Mouse (Mus musculus) erythroblast, embryonic 14.5 days (primary cell): ENCODE measurements around the gene Ext2. TPM values are rescaled to one million over a fixed set of nuclear protein-coding genes. Genes with fewer than 3 reads are reported as not detected.

Experiments
- H3K27me3 ChIP-seq: 2 replicates; pipeline ENCODE4 v1.6.1; 2012; ENCODE audit warnings: inconsistent platforms; ENCODE audit not compliant: control insufficient read depth
- H3K36me3 ChIP-seq: 2 replicates; pipeline ENCODE4 v1.6.1; 2012; ENCODE audit warnings: mild to moderate bottlenecking, inconsistent platforms; ENCODE audit not compliant: control insufficient read depth
- H3K4me1 ChIP-seq: 2 replicates; pipeline ENCODE4 v1.6.1; 2012; ENCODE audit warnings: inconsistent platforms; ENCODE audit not compliant: control insufficient read depth
- H3K4me3 ChIP-seq: replicated peaks from 2 replicates; pipeline ENCODE3; 2012; ENCODE audit warnings: moderate library complexity, mild to moderate bottlenecking, inconsistent platforms
- H3K9me3 ChIP-seq: 2 replicates; pipeline ENCODE4 v1.6.1; 2012; ENCODE audit warnings: low read length, inconsistent platforms, mixed read lengths; ENCODE audit not compliant: control insufficient read depth
- GATA1 ChIP-seq: IDR thresholded peaks from 2 replicates; pipeline ENCODE4 v1.6.1; 2012; ENCODE audit warnings: low read length, inconsistent platforms, mixed read lengths
- TAL1 ChIP-seq: IDR thresholded peaks from 3 replicates; pipeline ENCODE4 v1.6.1; 2012; ENCODE audit warnings: low read length, inconsistent platforms, mixed read lengths
- polyA plus RNA-seq: library from polyadenylated mRNA; stranded (reverse); fragments of >175 nt; gene quantifications from 2 replicates; pipeline ENCODE4 v1.2.3, GENCODE M21; 2012

The Ext2 gene
- polyA plus RNA-seq, 1 experiment = 1.4 TPM

GRCm38 (mm10) chr2:93774946-93775345 is 47.4 kb downstream of the Ext2 start:
- Histone ChIP-seq H3K4me1 (peaks cover 5% of the 10 kb centered on the region), H3K36me3 (no peaks in the 10 kb centered on the region; the same call in 1 of the 2 replicates), H3K27me3 (no peaks in the 10 kb centered on the region), H3K9me3 (no peaks in the 10 kb centered on the region), H3K4me3 (no peak overlapping the region)
- TF ChIP-seq GATA1 (no peak), TAL1 (no peak)

GRCm38 (mm10) chr2:93772765-93773085 is 49.6 kb downstream of the Ext2 start:
- TF ChIP-seq TAL1 (no peak), GATA1 (no peak)
- H3K9me3 ChIP-seq = no peaks in the 10 kb centered on the region
- no peaks in the 10 kb centered on the region; the same call in 1 of the 2 replicates for H3K36me3 ChIP-seq
- no peak overlapping the region for H3K4me3 ChIP-seq
- no peaks in the 10 kb centered on the region for H3K27me3 ChIP-seq
- peaks cover 5% of the 10 kb centered on the region for H3K4me1 ChIP-seq

GRCm38 (mm10) chr2:93772054-93772764 is 50.2 kb downstream of the Ext2 start:
- no peak for TF ChIP-seq GATA1
- TF ChIP-seq TAL1 = no peak
- Histone ChIP-seq H3K4me3 (no peak overlapping the region), H3K4me1 (peaks cover 5% of the 10 kb centered on the region), H3K27me3 (no peaks in the 10 kb centered on the region), H3K36me3 (no peaks in the 10 kb centered on the region; the same call in 1 of the 2 replicates), H3K9me3 (no peaks in the 10 kb centered on the region)

GRCm38 (mm10) chr2:93770895-93771294 is 51.5 kb downstream of the Ext2 start:
- Histone ChIP-seq H3K27me3 (no peaks in the 10 kb centered on the region), H3K36me3 (no peaks in the 10 kb centered on the region; the same call in 1 of the 2 replicates), H3K9me3 (no peaks in the 10 kb centered on the region), H3K4me3 (no peak overlapping the region), H3K4me1 (peaks cover 5% of the 10 kb centered on the region)
- TF ChIP-seq TAL1 (no peak), GATA1 (no peak)

GRCm38 (mm10) chr2:93769875-93770274 is 52.5 kb downstream of the Ext2 start:
- peaks cover 5% of the 10 kb centered on the region for H3K4me1 ChIP-seq
- no peaks in the 10 kb centered on the region; the same call in 1 of the 2 replicates for H3K36me3 ChIP-seq
- H3K4me3 ChIP-seq = no peak overlapping the region
- H3K9me3 ChIP-seq = no peaks in the 10 kb centered on the region
- H3K27me3 ChIP-seq = no peaks in the 10 kb centered on the region
- TF ChIP-seq TAL1 (no peak), GATA1 (no peak)

GRCm38 (mm10) chr2:93765721-93766120 is 56.6 kb downstream of the Ext2 start:
- Histone ChIP-seq H3K27me3 (no peaks in the 10 kb centered on the region), H3K36me3 (peaks cover 9% of the 10 kb centered on the region)
- TF ChIP-seq TAL1 = no peak
- no peak for TF ChIP-seq GATA1

GRCm38 (mm10) chr2:93764211-93764610 is 58.2 kb downstream of the Ext2 start:
- Histone ChIP-seq H3K36me3 (peaks cover 13% of the 10 kb centered on the region), H3K4me1 (no peaks in the 10 kb centered on the region), H3K4me3 (no peak overlapping the region), H3K27me3 (no peaks in the 10 kb centered on the region), H3K9me3 (no peaks in the 10 kb centered on the region)
- no peak for TF ChIP-seq GATA1
- TF ChIP-seq TAL1 = no peak

More at GRCm38 (mm10) chr2:93765721-93766120, 56.6 kb downstream of the Ext2 start:
- no peak overlapping the region for H3K4me3 ChIP-seq
- H3K9me3 ChIP-seq = no peaks in the 10 kb centered on the region
- no peaks in the 10 kb centered on the region for H3K4me1 ChIP-seq

GRCm38 (mm10) chr2:93760389-93760788 is 62.0 kb downstream of the Ext2 start:
- Histone ChIP-seq H3K9me3 (no peaks in the 10 kb centered on the region), H3K4me1 (no peaks in the 10 kb centered on the region), H3K27me3 (no peaks in the 10 kb centered on the region), H3K4me3 (no peak overlapping the region), H3K36me3 (peaks cover 17% of the 10 kb centered on the region)
- no peak for TF ChIP-seq GATA1
- TF ChIP-seq TAL1 = no peak

- Histone ChIP-seq H3K27me3 (no peaks in the 10 kb centered on the region), H3K4me1 (no peaks in the 10 kb centered on the region), H3K36me3 (peaks cover 17% of the 10 kb centered on the region), H3K4me3 (no peak overlapping the region), H3K9me3 (no peaks in the 10 kb centered on the region)
- no peak for TF ChIP-seq GATA1
- TF ChIP-seq TAL1 = no peak
Observed at GRCm38 (mm10) chr2:93759173-93759572, 63.2 kb downstream of the Ext2 start.

- Histone ChIP-seq H3K4me3 (no peak overlapping the region), H3K36me3 (peaks cover 17% of the 10 kb centered on the region), H3K4me1 (no peaks in the 10 kb centered on the region), H3K27me3 (no peaks in the 10 kb centered on the region), H3K9me3 (no peaks in the 10 kb centered on the region)
- TF ChIP-seq GATA1 = no peak
- no peak for TF ChIP-seq TAL1
Observed at GRCm38 (mm10) chr2:93758298-93758697, 64.1 kb downstream of the Ext2 start.
